Comparison of ENCODE assay signal across 12 mouse cellular contexts in genomic region chr9:56535361-56535760, GRCm38 (mm10).
A peak's percentile ranks its signal among the peaks of the same experiment; 100 is the strongest.
DNase-seq lines count a peak whose midpoint lies in the region; ATAC-seq lines count a peak whose summit lies in the region.
"Had no signal": no experiment of that assay in that cellular context is flagged by ENCODE, and none has a peak within 500 bp of the region (broad histone marks: within the 10 kb centered on the region; RNA-seq: fewer than 3 reads in every experiment).

No protein-coding gene starts in this region.

- ATAC-seq in forebrain, embryonic 14.5 days, result no peak
- no peak for ATAC-seq in limb, embryonic 11.5 days (ENCODE audit: insufficient number of reproducible peaks, low FRiP score, low TSS enrichment, low read depth)

- H3K9ac ChIP-seq in forebrain, embryonic 14.5 days (ENCODE audit: low read length), result peak overlapping the region; percentile 10
- H3K9ac ChIP-seq in limb, embryonic 11.5 days (ENCODE audit: low read length), result peak overlapping the region; percentile 17; the same call in 1 of the 2 replicates

- no peaks in the 10 kb centered on the region for H3K9me3 ChIP-seq in forebrain, embryonic 14.5 days (replicated peaks; ENCODE audit: control insufficient read depth, low read length)
- H3K9me3 ChIP-seq in forebrain, embryonic 10.5 days, result no peaks in the 10 kb centered on the region
- H3K9me3 ChIP-seq in limb, embryonic 11.5 days (ENCODE audit: control insufficient read depth, low read length), result no peaks in the 10 kb centered on the region; the same call in 1 of the 2 replicates

- no peaks in the 10 kb centered on the region for H3K36me3 ChIP-seq in forebrain, embryonic 14.5 days (ENCODE audit: control insufficient read depth, insufficient read depth, low read length)
- no peaks in the 10 kb centered on the region for H3K36me3 ChIP-seq in forebrain, embryonic 10.5 days (replicated peaks)
- no peaks in the 10 kb centered on the region for H3K36me3 ChIP-seq in limb, embryonic 11.5 days (ENCODE audit: control insufficient read depth, insufficient read depth, low read length)

- no peaks in the 10 kb centered on the region for H3K4me1 ChIP-seq in forebrain, embryonic 14.5 days (ENCODE audit: control insufficient read depth, insufficient read depth, low read length)
- peaks cover 30% of the 10 kb centered on the region for H3K4me1 ChIP-seq in forebrain, embryonic 10.5 days
- peaks cover 13% of the 10 kb centered on the region for H3K4me1 ChIP-seq in limb, embryonic 11.5 days (ENCODE audit: control insufficient read depth, insufficient read depth, low read length)

- 27% methylated on average over 11 of the region's 11 CpGs for WGBS in forebrain, embryonic 14.5 days
- 33% methylated on average over 11 of the region's 11 CpGs for WGBS in forebrain, embryonic 10.5 days
- 16% methylated on average over 11 of the region's 11 CpGs for WGBS in limb, embryonic 11.5 days

- peak; percentile 26 for DNase-seq in forebrain, embryonic 14.5 days (ENCODE audit: low spot score)
- DNase-seq in forebrain, embryonic 10.5 days (ENCODE audit: extremely low spot score, low spot score), result no peak
- DNase-seq in ovary, adult 18-20 months (ENCODE audit: low spot score), result peak; percentile 60
- no peak for DNase-seq in ovary, postnatal 10 days (ENCODE audit: low spot score)
- DNase-seq in limb, embryonic 11.5 days (ENCODE audit: low spot score), result peak; percentile 51
- no peak for DNase-seq in cerebellum, postnatal 36 days
- DNase-seq in urinary bladder, postnatal 25 days (ENCODE audit: low spot score), result no peak
- DNase-seq in layer of hippocampus, postnatal 14 days (ENCODE audit: low spot score in 2 of 2), result no peak
- DNase-seq: adrenal gland, adult 8-10 months; heart, adult 2 months; layer of hippocampus, adult 9-11 months; right cerebral cortex, postnatal 14 days had no signal

- peak overlapping the region; percentile 8; the same call in 1 of the 2 replicates for H3K4me2 ChIP-seq in forebrain, embryonic 14.5 days (ENCODE audit: low read length)
- peak overlapping the region; percentile 20; the same call in 1 of the 2 replicates for H3K4me2 ChIP-seq in limb, embryonic 11.5 days (ENCODE audit: low read depth, severe bottlenecking)

- no peaks in the 10 kb centered on the region for H3K27me3 ChIP-seq in forebrain, embryonic 14.5 days (replicated peaks; ENCODE audit: control insufficient read depth, insufficient read depth, low read length)
- H3K27me3 ChIP-seq in forebrain, embryonic 10.5 days (ENCODE audit: poor library complexity, severe bottlenecking), result peaks cover 100% of the 10 kb centered on the region
- H3K27me3 ChIP-seq in limb, embryonic 11.5 days (ENCODE audit: control insufficient read depth, insufficient read depth, low read length), result no peaks in the 10 kb centered on the region

- H3K4me3 ChIP-seq in forebrain, embryonic 14.5 days (ENCODE audit: low read depth, low read length), result no peak overlapping the region
- H3K4me3 ChIP-seq in forebrain, embryonic 10.5 days, result no peak overlapping the region
- H3K4me3 ChIP-seq in limb, embryonic 11.5 days (ENCODE audit: low read depth, low read length), result no peak overlapping the region
- H3K4me3 ChIP-seq: heart, adult 2 months had no signal

- no peak overlapping the region for H3K27ac ChIP-seq in forebrain, embryonic 14.5 days (ENCODE audit: low read depth, low read length)
- no peak overlapping the region for H3K27ac ChIP-seq in forebrain, embryonic 10.5 days
- no peak overlapping the region for H3K27ac ChIP-seq in limb, embryonic 11.5 days (replicated peaks; ENCODE audit: low read depth, low read length)

Comparison
In these comparisons a context has a peak if more than half of its experiments do, and no peak if none do; other contexts are left out.
1. DNase-seq: peak in forebrain, embryonic 14.5 days (single experiment), ovary, adult 18-20 months (single experiment) and limb, embryonic 11.5 days (single experiment); none in forebrain, embryonic 10.5 days (single experiment), ovary, postnatal 10 days (single experiment), cerebellum, postnatal 36 days (0 of 2), urinary bladder, postnatal 25 days (single experiment) and layer of hippocampus, postnatal 14 days (0 of 2).